Mouse (Mus musculus) hindbrain, embryonic 11.5 days (tissue): Measurements from ENCODE around the gene Pemt. TPM values are rescaled to one million over a fixed set of nuclear protein-coding genes. Genes with fewer than 3 reads are reported as not detected.

ENCODE experiments used
- polyA plus RNA-seq: library from polyadenylated mRNA; unstranded; fragments of >200 nt; fragmentation: Nextera tagmentation; extraction: Ambion mirVana; gene quantifications from 2 replicates; pipeline ENCODE4 v1.2.1, GENCODE M21; 2014

Gene Pemt
- polyA plus RNA-seq, 1 experiment from 2014 or later, result 5.1 TPM

Other genes starting within 250 kb of the Pemt start
- gene Flcn, start 236.5 kb downstream of the Pemt start, polyA plus RNA-seq, result 25.9 and 26.4 TPM in 2 replicates
- gene Nt5m, start 207.0 kb downstream of the Pemt start, polyA plus RNA-seq, result 37.8 and 42.6 TPM in 2 replicates
- gene Cops3, start 206.7 kb downstream of the Pemt start, polyA plus RNA-seq, result 246 and 254 TPM in 2 replicates
- 40.1 and 44.9 TPM in 2 replicates for gene Med9, start 98.3 kb downstream of the Pemt start, polyA plus RNA-seq
- 1.2 and 1.5 TPM in 2 replicates for gene Rasd1, start 81.5 kb downstream of the Pemt start, polyA plus RNA-seq
- 22.6 and 28.1 TPM in 2 replicates for gene Rai1, start 58.5 kb upstream of the Pemt start, polyA plus RNA-seq
- 40.4 and 44.7 TPM in 2 replicates for gene Srebf1, start 176.1 kb upstream of the Pemt start, polyA plus RNA-seq